Mouse (Mus musculus) testis, adult 2 months (tissue): ENCODE measurements around the gene Abcb5.

Experiments used
- CTCF ChIP-seq: fragments of 200-500 bp; IDR thresholded peaks from 2 replicates; pipeline ENCODE4 v1.5.1; 2012; ENCODE audit warnings: low read depth, mild to moderate bottlenecking, inconsistent platforms, low read length, moderate library complexity; ENCODE audit not compliant: control insufficient read depth, insufficient read depth, insufficient replicate concordance
- POLR2A ChIP-seq: fragments of 200-500 bp; IDR thresholded peaks from 2 replicates; pipeline ENCODE4 v1.6.1; 2012; ENCODE audit warnings: low read depth, mild to moderate bottlenecking, inconsistent platforms, low read length, moderate library complexity; ENCODE audit not compliant: control insufficient read depth

DNA sequence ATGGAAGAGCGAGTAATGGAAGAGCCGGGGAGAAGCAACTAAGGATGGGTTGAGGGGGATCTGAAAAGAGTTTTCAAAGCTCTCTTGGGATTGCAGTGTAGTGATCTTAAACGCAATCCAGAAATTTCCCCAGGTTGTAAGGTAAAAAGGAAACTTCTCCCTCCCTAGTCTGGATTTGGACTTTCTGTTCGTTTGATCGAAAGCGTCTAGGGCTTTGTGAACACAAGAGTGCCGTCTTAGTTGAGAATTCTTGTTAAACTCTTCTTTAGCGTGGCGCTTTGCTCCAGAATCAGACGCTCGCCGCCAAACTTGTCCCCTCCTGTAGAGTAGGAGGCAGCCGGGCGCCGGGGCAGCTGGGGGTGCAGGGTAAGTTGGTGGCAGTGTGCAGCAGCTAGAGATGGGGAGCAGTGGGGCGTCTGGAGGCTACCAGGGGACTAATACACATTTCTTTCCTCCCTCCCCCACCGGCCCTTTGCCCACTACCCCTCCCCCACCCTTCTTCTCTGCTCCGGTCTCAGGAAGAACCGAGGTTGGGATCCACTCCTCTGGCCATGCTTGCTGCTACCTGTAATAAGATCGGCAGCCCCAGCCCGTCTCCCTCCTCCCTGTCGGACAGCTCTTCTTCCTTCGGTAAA lies 118.2 kb downstream of the Abcb5 start:
- TF ChIP-seq CTCF, result no peak
- TF ChIP-seq POLR2A, result no peak
